Mouse (Mus musculus) layer of hippocampus, postnatal 36 days (tissue): ENCODE results near the gene Gfod2. TPM values are rescaled to one million over a fixed set of nuclear protein-coding genes. Genes with fewer than 3 reads are reported as not detected.

Experiments
- DNase-seq, 2 experiments: peaks; one replicate each; pipeline ENCODE4 v3.0.0; 2022
- total RNA-seq, 2 experiments: library from RNA; stranded (reverse); gene quantifications; 2 replicates each; pipeline ENCODE4 v1.2.3; 2021

Gfod2 gene
- total RNA-seq, 2 experiments from 2014 or later: 21.9 to 22.5 TPM

- DNase-seq: no peak
Observed at GRCm38 (mm10) chr8:105677891-105678290, 80.6 kb downstream of the Gfod2 start.

Other genes starting within 250 kb of the Gfod2 start
- not detected for gene Hsd11b2, start 239.9 kb downstream of the Gfod2 start, total RNA-seq
- gene Atp6v0d1, start 192.6 kb downstream of the Gfod2 start, total RNA-seq: 100 to 1,000 TPM; 288 to 305 TPM
- gene Ripor1, start 153.4 kb downstream of the Gfod2 start, total RNA-seq: 10 to 100 TPM; 82.8 to 92.6 TPM
- gene Ctcf, start 122.1 kb downstream of the Gfod2 start, total RNA-seq: 10 to 100 TPM; 73.6 to 80.1 TPM
- gene Agrp, start 121.3 kb downstream of the Gfod2 start, total RNA-seq: not detected
- 10 to 100 TPM; 69.3 to 72.7 TPM for gene Carmil2, start 72.4 kb downstream of the Gfod2 start, total RNA-seq
- gene Acd, start 57.6 kb downstream of the Gfod2 start, total RNA-seq: 10 to 100 TPM; 37.1 to 38.7 TPM
- 10 to 100 TPM; 29.1 to 36.3 TPM for gene Pard6a, start 57.5 kb downstream of the Gfod2 start, total RNA-seq
- not detected for gene 4933405L10Rik, start 51.0 kb downstream of the Gfod2 start, total RNA-seq
- gene Enkd1, start 50.5 kb downstream of the Gfod2 start, total RNA-seq: 1 to 10 TPM; 9.0 to 9.4 TPM
- gene Ranbp10, start 68.7 kb upstream of the Gfod2 start, total RNA-seq: 10 to 100 TPM; 24.4 to 27.6 TPM
- under 1 TPM in 1 of 2 experiments, not detected in 1; 0.22 TPM for gene Tsnaxip1, start 69.1 kb upstream of the Gfod2 start, total RNA-seq
- 10 to 100 TPM; 14.2 to 15.2 TPM for gene Cenpt, start 94.6 kb upstream of the Gfod2 start, total RNA-seq
- 10 to 100 TPM; 42.2 to 42.3 TPM for gene Thap11, start 96.5 kb upstream of the Gfod2 start, total RNA-seq
- gene Nutf2, start 101.9 kb upstream of the Gfod2 start, total RNA-seq: 10 to 100 TPM; 27.6 to 36.3 TPM
- gene Edc4, start 122.2 kb upstream of the Gfod2 start, total RNA-seq: 10 to 100 TPM; 59.2 to 68.2 TPM
- gene Nrn1l, start 134.9 kb upstream of the Gfod2 start, total RNA-seq: 1 to 10 TPM in 1 of 2 experiments, under 1 TPM in 1; 1.00 to 3.0 TPM
- 1 to 10 TPM; 7.7 to 8.3 TPM for gene Pskh1, start 141.8 kb upstream of the Gfod2 start, total RNA-seq
- gene Ctrl, start 175.2 kb upstream of the Gfod2 start, total RNA-seq: 1 to 10 TPM; 1.6 TPM
- 10 to 100 TPM; 57.0 to 69.0 TPM for gene Psmb10, start 179.8 kb upstream of the Gfod2 start, total RNA-seq
- gene Lcat, start 184.7 kb upstream of the Gfod2 start, total RNA-seq: 10 to 100 TPM; 41.7 to 45.8 TPM
- 10 to 100 TPM; 20.5 to 20.7 TPM for gene Slc12a4, start 207.4 kb upstream of the Gfod2 start, total RNA-seq
- gene Dpep3, start 220.8 kb upstream of the Gfod2 start, total RNA-seq: not detected
- 10 to 100 TPM; 18.9 to 22.6 TPM for gene Dus2, start 232.7 kb upstream of the Gfod2 start, total RNA-seq
- gene Dpep2nb, start 247.3 kb upstream of the Gfod2 start, total RNA-seq: under 1 TPM in 1 of 2 experiments, not detected in 1; 0.32 TPM